Mouse (Mus musculus): ENCODE data around the gene Rela.
A peak's percentile ranks its signal among the peaks of the same experiment; 100 is the strongest.
"Not testable (repeated sequence)": the region's sequence is repeated elsewhere in the genome, so short reads cannot be mapped to it uniquely, and the experiment has no call there.

The Rela gene

DNA sequence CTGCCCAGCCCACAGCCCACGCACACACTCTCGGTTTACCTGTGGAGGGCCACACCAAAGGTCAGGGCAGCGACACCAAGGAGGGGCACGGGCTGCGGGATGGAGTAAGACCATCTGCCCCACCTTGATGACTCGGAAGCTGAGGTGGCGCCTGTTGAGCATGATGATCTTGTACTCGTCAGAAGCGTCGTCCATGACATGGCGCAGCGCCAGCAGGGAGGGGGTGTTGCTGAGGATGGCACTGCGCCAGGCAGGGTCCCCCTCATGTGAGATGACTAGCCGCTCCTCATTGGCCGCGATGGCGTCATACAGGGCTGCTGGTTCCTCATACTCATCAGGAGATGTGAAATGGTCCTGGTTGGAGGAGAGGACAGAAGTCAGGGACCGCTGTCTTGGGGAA lies 29.1 kb downstream of the Rela start:
- no peak for DNase-seq

DNA sequence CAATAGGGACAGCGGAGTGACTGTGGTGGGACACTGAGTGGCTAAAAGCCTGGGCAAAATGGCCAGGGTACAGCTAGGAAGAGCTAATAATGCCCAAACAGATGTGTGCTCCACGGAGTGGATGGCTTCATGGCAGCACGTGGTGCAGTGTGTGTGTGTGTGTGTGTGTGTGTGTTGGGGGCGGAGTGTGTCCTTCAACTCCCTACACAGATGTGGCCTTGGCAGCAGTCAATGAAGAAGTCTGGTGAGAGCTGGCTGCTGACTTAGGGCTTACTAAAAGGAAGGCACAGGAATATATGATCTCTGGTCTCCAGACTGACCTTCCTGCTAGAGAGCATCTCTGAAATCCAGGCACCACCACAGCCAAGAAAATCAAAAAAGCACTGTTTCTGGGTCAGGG lies 31.1 kb downstream of the Rela start:
- no peak for DNase-seq

DNA sequence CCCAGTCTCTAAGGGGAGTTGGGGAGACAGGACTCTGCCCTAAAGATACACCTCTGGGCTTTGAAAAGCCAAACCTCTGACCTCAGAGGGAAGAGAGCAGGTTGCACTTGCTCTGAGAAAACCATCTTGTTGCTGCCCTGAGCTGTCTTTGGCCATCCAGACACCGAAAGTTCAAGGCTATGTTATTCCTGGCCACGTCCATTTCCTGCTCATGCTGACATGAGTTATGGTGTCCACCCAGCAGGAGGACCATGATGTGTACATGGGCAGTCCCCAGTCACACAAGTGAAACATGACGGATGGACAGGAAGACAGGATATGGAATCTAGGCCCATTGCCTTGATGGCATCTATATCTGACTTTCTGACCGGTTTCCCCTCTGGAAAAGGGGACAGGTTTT lies 43.1 kb downstream of the Rela start:
- no peak for DNase-seq

DNA sequence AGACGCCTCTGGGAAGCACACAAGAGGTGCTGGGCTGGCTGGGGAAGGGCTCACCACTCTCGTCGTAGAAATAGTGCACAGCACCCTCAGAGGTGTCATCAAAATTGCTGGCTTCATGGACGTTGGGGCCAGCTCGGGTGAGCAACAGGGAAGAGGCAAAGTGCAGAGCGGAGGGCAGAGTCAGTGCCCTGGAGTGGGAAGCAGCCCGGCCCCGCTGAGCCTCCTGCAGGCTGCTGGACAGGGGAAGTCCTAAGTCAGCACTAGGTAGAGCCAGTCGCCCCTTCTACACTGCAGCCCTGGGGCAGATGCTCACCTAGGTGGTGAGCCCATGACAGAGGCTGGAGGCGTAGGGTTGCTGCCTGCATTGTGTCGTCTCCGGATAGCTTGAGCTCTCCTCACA lies 47.0 kb downstream of the Rela start:
- DNase-seq = no peak

DNA sequence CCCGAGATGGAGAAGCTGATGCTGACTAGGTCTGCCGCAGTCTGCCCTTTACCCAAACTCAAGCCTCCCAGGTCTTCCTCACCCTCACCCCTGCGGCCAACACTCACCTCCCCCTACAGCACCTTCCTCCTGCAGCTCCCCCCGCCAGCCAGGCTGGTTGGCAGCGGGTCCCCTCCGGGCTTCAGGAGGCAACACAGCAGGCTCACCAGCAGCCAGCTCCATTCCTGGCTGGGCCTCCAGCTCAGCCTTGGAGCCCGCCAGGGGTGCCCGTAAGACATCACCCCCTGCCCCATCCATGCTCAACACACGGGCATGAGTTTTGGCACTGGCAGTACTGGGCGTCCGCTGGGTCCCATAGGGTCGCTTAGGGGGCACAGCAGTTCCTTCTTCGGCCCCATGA lies 47.7 kb downstream of the Rela start:
- no peak for DNase-seq

DNA sequence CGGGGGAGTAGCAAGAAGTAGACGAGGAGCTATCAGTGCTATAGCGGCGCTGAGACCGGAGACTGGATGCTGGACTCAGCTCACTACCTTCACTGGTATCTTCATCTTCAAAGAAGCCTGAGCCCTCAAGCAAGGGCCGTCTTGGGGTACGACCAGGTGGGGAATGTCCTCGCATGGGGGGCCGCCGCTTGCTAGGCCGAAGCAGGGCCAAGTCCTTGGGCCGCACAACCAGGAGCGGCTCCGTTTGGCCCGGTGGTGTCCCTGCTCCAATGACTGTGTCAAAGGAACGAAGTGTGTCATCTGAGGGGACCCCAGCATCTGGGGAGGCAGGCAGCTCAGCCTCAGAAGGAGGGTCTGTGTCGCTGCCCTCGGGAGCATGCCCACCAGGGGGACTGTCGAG lies 48.1 kb downstream of the Rela start:
- no peak for DNase-seq

DNA sequence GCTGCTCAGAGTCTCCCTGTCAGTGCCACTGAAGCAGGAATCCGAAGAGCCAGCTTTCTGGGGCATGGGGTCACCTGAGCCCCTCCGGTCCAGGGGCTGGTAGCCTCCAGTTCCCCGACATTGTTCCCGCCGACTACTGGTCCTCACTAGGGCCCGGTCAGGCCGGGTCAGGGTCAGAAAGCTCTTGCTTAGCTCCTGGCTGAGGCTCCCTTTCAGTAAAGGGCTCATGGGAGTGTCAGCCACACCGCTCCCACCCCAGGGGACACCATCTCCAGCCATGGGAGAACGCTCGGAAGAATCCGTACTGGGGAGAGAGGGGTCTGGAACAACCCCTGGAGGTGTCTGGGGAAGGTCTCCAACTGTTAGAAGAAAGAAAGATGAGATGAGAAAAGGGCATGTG lies 48.6 kb downstream of the Rela start:
- DNase-seq = no peak

DNA sequence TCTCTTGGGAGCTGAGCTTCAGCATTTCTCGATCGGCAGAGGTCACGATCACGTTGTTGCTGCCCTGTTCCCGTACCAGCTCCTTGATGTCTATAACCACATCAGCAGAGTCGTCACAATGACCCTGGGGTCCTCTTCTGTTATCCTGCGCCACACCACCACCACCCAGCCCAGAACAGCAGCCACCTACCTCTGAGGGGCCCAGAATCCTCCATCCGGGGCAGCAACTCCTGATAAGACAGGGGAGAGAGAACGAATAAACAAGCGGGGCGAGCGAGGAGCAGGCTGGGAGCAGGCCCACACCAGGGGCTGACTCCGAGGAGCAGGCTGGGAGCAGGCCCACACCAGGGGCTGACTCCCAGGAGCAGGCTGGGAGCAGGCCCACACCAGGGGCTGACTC lies 49.2 kb downstream of the Rela start:
- DNase-seq = no peak

DNA sequence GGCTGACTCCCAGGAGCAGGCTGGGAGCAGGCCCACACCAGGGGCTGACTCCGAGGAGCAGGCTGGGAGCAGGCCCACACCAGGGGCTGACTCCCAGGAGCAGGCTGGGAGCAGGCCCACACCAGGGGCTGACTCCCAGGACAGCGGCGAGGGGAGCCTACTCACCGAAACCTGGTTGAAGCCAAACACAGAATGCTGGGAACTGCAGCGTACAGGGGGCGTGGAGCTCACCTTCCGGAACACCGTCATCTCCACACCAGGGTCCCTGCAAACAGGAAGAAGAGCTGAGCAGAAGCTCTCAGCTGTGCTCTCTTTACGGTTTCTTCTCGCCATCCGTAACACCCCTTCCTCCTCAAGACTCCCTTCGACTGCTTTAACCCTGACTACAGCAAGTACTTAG lies 49.7 kb downstream of the Rela start:
- DNase-seq = not testable (repeated sequence)

DNA sequence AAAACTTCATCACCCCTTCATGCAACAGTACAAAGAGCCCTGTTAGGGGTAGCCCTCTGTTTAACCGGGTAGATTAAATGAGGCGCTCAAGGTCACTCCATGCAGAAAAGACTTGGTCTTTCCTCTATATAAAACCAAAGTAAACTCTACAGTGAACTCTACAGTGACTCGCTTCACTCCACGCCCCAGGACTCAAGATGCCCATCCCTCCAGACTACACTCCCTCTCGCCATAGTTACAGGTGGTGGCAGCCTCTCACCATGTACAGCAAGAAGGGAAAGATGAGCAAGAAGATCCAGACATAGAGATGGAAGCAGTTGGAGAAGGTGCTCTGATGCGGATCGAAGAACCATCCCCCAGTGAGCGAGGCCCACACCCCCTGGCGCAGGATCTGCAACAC lies 50.5 kb downstream of the Rela start:
- no peak for DNase-seq

DNA sequence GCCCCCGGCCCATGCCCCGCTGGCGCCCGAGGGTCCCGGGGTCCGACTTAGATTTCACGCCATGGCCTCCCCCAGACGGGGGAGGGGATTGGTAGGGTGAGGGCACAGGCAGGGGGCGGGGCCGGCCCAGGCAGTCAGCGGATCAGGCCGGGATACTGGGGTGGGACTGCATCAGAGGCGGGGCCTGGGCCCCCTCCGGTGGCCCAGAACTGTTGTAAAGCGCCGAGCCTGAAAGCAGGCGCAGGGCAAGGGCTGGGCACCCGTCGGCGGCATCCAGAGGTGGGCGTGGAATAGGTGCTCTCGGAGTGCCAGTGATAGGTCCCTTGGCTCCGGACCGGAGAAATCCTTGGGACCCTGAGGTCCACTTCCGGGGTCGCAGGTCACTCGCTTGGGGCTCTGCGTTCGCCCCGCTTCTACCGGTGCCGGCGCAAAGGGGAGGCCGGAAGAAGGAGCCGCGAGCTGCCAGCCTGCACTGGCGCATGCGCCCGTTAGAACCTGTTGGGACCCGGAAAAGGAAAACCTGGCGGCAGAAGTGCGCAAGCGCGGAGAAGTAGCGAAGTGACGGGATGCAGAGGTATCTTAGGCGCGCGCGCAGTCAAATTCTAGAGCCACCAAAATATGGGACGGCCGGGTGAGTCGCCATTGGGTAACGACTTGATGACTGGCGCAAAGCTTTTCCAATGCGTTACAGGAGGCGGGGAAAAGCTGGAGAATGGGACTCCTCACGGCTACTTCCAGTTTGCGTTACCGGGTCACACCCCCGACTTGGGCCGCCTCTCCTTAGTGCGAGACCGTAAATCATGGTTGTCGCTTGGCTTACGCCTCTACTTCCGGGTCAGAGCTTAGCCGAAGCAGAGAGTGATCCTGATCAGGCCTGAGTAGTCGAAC lies 51.2 kb downstream of the Rela start, which contains the start of the genes Map3k11 and Pcnx3:
TSS of gene Map3k11 (plus strand) at position 543 of the 888 bp plus-strand sequence.
TSS of gene Pcnx3 (minus strand) at position 709 of the 888 bp plus-strand sequence.
- peak; percentile 99 for DNase-seq

DNA sequence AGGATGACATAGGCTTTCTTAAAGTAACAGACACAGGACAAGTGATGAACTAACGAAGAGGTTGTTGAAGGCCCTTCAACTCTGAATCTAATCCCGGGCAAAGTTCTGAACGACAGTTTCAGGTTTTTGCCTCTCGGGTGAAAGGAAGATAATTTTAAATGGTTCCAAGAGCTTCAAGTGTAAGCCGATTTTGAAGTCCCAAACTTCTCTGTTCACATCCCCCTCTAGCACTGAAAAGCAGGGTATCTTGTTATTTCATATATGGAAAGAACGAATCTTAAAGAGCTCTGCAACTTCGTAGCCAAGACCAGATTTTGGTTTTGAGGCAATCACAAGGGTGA lies 51.8 kb downstream of the Rela start:
- DNase-seq = no peak

DNA sequence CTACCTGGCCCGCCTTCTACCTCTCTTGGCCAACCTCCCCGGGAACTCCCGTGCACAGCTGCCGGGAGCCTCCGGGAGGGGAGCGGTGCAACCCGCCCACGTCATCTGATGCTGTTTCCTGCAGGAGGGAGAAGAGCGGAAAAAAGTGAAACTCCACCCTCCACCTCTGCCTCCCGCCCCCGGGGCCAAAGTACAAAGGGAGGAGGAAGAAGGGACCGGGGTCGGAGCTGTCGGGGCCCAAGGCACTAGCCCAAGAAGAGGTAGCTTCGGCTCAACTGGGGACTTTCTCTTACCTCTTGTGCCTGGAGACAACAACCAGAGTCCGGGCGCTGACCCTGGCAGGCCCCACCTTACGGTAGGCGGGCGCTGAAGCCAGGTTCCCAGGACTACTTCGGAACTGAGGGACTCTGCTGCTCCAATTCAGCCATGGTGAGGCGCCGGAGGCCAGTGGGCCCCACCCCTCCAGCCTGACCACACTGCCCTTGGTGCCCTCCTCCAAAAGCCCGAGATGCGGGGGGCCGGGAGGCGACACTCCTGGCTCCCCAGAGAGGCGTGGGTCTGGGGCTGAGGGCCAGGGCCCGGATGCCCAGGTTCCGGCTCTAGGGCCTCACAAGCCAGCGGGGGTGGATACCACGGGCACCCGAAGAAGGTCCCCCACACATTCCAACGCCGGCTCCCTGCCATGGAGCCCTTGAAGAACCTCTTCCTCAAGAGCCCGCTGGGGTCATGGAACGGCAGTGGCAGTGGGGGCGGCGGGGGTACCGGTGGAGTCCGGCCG lies 52.5 kb downstream of the Rela start:
- peak; percentile 88 for DNase-seq

DNA sequence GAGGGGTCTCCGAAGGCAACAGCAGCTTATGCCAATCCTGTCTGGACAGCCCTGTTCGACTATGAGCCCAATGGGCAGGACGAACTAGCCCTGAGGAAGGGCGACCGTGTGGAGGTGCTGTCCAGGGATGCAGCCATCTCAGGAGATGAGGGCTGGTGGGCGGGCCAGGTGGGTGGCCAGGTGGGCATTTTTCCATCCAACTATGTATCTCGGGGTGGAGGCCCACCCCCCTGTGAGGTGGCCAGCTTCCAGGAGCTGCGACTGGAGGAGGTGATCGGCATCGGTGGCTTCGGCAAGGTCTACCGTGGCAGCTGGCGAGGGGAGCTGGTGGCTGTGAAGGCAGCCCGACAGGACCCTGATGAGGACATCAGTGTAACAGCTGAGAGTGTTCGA lies 53.1 kb downstream of the Rela start:
- peak; percentile 37 for DNase-seq

DNA sequence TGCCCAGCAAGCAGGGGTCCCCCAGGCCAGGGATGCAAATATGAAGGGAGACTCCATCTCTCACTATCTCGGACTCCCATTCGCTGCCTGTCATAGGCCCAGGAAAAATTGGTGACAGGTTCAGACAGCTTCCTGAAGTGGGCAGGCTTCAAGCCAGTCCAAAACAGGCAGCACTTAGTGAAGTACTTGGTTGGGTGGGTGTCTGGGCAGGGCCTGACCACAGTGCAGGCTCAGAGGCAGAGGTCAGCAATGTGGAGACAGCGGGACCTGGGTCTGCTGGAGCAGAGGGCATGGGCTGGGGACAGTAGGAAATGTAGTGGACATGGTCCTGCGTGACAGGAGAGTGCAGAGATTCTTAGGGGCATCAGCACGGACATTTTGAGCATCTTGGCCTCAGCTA lies 54.3 kb downstream of the Rela start:
- DNase-seq = no peak

DNA sequence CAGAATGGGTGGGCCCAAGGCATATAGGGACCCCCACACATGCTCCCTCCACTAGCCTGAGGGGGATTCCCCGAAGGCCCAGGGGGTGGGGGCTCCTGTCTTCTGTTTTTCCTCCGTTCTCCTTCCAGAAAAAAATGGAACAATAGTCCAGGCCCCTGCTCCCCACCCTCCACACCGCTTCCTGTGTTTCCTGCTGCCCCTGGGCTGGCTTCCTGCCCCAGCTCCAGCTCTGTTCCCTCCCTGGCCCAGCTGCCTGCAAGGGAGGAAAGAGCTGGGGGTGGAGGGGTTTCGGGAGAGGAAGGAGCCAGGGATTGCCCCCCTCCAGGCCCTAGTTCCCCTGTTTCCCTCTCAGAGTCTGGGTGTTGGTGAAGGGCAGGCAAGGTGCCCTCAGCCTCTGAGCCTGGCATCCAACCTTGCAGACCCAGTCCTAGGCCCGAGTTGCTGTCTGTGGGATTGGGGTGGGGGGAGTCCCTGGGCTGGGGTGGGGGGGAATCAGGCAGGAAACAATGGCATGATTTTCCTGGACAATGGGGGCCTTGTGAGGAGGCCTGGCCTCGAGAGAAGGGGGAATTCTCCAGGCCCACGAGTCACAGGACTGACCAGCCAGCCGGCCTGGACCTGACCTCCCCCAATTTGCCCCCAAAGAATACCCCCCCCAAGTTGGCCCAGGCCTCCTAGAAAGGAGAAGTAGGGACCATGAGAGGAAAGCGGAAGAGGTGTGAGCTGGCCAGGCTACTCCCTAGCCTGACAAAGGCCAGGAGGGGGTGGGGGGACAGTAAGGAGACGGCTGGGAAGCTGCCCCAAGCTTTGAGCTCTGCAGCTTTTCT lies 55.0 kb downstream of the Rela start:
- DNase-seq = peak; percentile 62

DNA sequence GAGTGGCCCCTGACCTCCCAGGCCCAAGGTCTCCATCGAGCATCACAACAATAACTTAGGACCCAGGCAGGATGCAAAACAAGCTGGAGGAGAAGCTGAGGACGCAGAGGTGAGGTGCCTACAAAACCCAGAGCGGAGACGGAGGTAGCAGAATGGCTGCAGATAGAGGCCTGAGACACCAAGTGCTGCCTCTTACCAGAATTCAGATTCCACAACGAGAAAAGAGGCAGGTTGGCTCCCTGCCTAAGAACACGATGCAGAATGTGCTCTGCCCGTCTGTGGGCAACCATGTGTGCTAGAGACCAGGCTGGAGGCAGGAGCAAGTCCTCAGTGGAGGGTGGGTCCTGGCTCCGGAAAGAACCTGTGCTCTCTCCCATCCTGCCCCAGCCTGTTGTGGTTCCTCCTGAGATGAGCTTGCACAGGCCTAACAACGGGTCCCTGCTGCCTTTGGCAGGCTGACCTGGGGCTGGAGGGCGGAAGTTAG lies 55.7 kb downstream of the Rela start:
- DNase-seq = no peak

DNA sequence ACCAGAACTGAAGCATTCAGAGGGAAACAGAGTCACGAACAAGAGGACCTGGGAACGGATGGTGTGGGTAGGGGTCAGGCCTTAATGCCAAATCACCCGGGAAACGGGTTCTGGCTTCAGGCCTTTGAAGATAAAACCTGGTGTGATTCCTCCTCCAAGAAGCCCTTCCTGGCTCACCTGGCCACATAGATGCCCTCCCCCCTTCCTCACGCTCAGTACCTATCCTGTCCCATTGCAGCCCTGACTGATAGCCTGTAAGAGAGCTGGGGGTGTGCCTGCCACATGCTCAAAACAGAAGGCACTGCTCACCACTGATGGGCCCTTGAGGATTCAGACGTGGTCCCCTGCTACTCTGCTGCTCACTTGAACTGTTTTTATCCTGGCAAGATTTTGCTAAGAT lies 56.5 kb downstream of the Rela start:
- DNase-seq = no peak

DNA sequence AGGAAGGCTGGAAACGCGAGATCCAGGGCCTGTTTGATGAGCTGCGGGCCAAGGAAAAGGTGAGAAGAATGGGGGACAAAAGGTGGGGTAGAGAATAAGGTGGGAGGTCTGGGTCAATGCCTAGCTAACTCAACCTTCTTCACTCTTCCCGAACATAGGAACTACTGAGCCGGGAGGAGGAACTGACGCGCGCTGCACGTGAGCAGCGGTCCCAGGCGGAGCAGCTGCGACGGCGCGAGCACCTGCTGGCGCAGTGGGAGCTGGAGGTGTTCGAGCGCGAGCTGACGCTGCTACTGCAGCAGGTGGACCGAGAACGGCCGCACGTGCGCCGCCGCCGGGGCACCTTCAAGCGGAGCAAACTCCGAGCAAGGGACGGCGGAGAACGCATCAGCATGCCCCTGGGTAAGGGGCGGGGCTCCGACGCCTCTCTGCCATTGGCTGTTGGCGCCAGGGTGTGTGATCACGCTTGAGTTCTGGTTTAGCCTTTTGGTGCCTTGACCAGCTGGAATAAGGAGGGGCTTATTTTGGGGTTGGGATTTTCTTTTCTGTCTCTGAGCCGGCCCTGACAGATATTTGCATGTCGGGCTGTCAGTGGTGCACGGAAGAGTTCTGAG lies 58.7 kb downstream of the Rela start:
- DNase-seq = no peak

Data from layer of hippocampus, adult 9-11 months (tissue).